In genomic region chr2:116975091-116975600, GRCm38 (mm10) we compare ENCODE assay signal across 8 mouse cellular contexts.
DNase-seq lines count a peak whose midpoint lies in the region; ATAC-seq and TF ChIP-seq lines count a peak whose summit lies in the region.

No protein-coding gene starts in this region.

- in situ Hi-C loops in Patski (cut with MboI; ENCODE audit: low pct_unique_long_range_greater_than_20kb), result no loop called here

- H3K27ac ChIP-seq in cortical plate, adult 2 months (ENCODE audit: insufficient read depth, low read length), result peak overlapping the region; percentile 83
- peak overlapping the region; percentile 93 for H3K27ac ChIP-seq in stomach, postnatal 0 days (replicated peaks)

- ATAC-seq in Patski, result peak; percentile 22
- peak; percentile 53 for ATAC-seq in megakaryocyte, adult 5-6 weeks (ENCODE audit: poor library complexity, severe bottlenecking)
- peak; percentile 27; the same call in 1 of the 2 replicates for ATAC-seq in stomach, postnatal 0 days (ENCODE audit: low FRiP score, low TSS enrichment)

- H3K9me3 ChIP-seq in stomach, postnatal 0 days (ENCODE audit: control insufficient read depth, low read length), result no peaks in the 10 kb centered on the region

- no peak for TF ChIP-seq POLR2A in cortical plate, adult 2 months (IDR thresholded peaks at IDR 0.05; ENCODE audit: extremely low read depth, insufficient read depth, low read length)

- TF ChIP-seq EP300 in stomach, postnatal 0 days (optimal IDR thresholded peaks at IDR 0.05), result no peak

- DNase-seq in gastrocnemius, adult 18-20 months (ENCODE audit: low spot score), result peak; percentile 30
- DNase-seq in gastrocnemius, postnatal 25 days, result no peak
- no peak for DNase-seq in Patski (ENCODE audit: low read depth, low spot score)
- DNase-seq in heart, postnatal 4 days, result peak; percentile 53
- peak; percentile 51 to 57 for DNase-seq in left cerebral cortex, postnatal 14 days (ENCODE audit: low spot score in 2 of 2)
- DNase-seq in stomach, postnatal 0 days (ENCODE audit: low spot score), result no peak

- WGBS in stomach, postnatal 0 days, result 2% methylated on average over 14 of the region's 14 CpGs

- no peak for TF ChIP-seq CTCF in Patski (IDR thresholded peaks at IDR 0.05)
- TF ChIP-seq CTCF in cortical plate, adult 2 months (IDR thresholded peaks at IDR 0.05; ENCODE audit: extremely low read depth, insufficient read depth, low read length), result no peak
- 0 out of 2 replicates have a peak, but pooled peaks have one; percentile 9 for TF ChIP-seq CTCF in stomach, postnatal 0 days (IDR thresholded peaks at IDR 0.05; ENCODE audit: low read depth)

- H3K27me3 ChIP-seq in Patski, result no peaks in the 10 kb centered on the region
- no peaks in the 10 kb centered on the region for H3K27me3 ChIP-seq in stomach, postnatal 0 days (ENCODE audit: control insufficient read depth, insufficient read depth, low read length)

- POLR2A ChIA-PET in Patski (lab: Charles Lee), result no interaction called here

- CTCF ChIA-PET in Patski (lab: Charles Lee), result no interaction called here

- H3K4me3 ChIP-seq in cortical plate, adult 2 months (ENCODE audit: insufficient read depth, low read length), result peak overlapping the region; percentile 38
- H3K4me3 ChIP-seq in stomach, postnatal 0 days (ENCODE audit: low read depth, low read length), result peak overlapping the region; percentile 57

- peak overlapping the region; percentile 79 for H3K9ac ChIP-seq in stomach, postnatal 0 days (ENCODE audit: low read length)

- peak overlapping the region; percentile 91 for H3K4me2 ChIP-seq in stomach, postnatal 0 days (replicated peaks; ENCODE audit: low read depth)

- peaks cover 5% of the 10 kb centered on the region for H3K4me1 ChIP-seq in cortical plate, adult 2 months (ENCODE audit: control insufficient read depth, insufficient read depth, low read length)
- 0 out of 2 replicates have a peak, but pooled peaks cover 4% of the 10 kb centered on the region for H3K4me1 ChIP-seq in stomach, postnatal 0 days (replicated peaks; ENCODE audit: control insufficient read depth, insufficient read depth)

- no peaks in the 10 kb centered on the region for H3K36me3 ChIP-seq in stomach, postnatal 0 days (ENCODE audit: control insufficient read depth, insufficient read depth, low read length)

- intact Hi-C loops in left cerebral cortex, postnatal 14 days (cut with DNase I), result loop anchor here (2.0 to 10.0 kb wide), 2 partner anchors 146 to 200 kb away; partner anchors contain the start of gene Spred1

Comparison
In these comparisons a context has a peak if more than half of its experiments do, and no peak if none do; other contexts are left out.
1. DNase-seq: peak in gastrocnemius, adult 18-20 months (single experiment), heart, postnatal 4 days (single experiment) and left cerebral cortex, postnatal 14 days (2 of 2); none in gastrocnemius, postnatal 25 days (single experiment), Patski (single experiment) and stomach, postnatal 0 days (single experiment).
2. Peak in every context shown above with its lines, with median percentiles within 50 percentile points of each other: ATAC-seq.